Mouse (Mus musculus) limb, embryonic 11.5 days (tissue): ENCODE measurements at regions not wholly inside any gene's neighbourhood (a gene's known extent, or its start where the extent isn't known, plus 50 kb on each side); places are given as distances from the start of the nearest gene placed in this dataset.
A peak's percentile ranks its signal among the peaks of the same experiment; 100 is the strongest.

Experiments used
- ATAC-seq: fragments of 200-750 bp; cut with Nextera tagmentation; 2 replicates; pipeline ENCODE4 v1.8.0; 2017; ENCODE audit warnings: low read depth; ENCODE audit not compliant: insufficient number of reproducible peaks, low FRiP score, low TSS enrichment
- DNase-seq: peaks from one replicate; pipeline ENCODE4 v3.0.0-alpha.2; 2015; ENCODE audit warnings: low spot score
- H3K27ac ChIP-seq: fragments of 300-500 bp; sonication (generic); replicated peaks from 2 replicates; pipeline ENCODE4 v1.5.1; 2014; ENCODE audit warnings: low read depth, mild to moderate bottlenecking, low read length
- H3K27me3 ChIP-seq: fragments of 300-500 bp; sonication (generic); 2 replicates; pipeline ENCODE4 v1.6.1; 2014; ENCODE audit warnings: mild to moderate bottlenecking, low read length, mixed read lengths; ENCODE audit not compliant: control insufficient read depth, insufficient read depth
- H3K36me3 ChIP-seq: fragments of 300-500 bp; sonication (generic); 2 replicates; pipeline ENCODE4 v1.6.1; 2014; ENCODE audit warnings: mild to moderate bottlenecking, low read length, moderate library complexity, mixed read lengths; ENCODE audit not compliant: control insufficient read depth, insufficient read depth
- H3K4me1 ChIP-seq: fragments of 300-500 bp; sonication (generic); 2 replicates; pipeline ENCODE4 v1.6.1; 2014; ENCODE audit warnings: low read length, mixed read lengths; ENCODE audit not compliant: control insufficient read depth, insufficient read depth
- H3K4me2 ChIP-seq: fragments of 300-500 bp; sonication (generic); 2 replicates; pipeline ENCODE4 v1.6.1; 2014; ENCODE audit warnings: low read depth, mild to moderate bottlenecking, moderate library complexity; ENCODE audit not compliant: severe bottlenecking
- H3K4me3 ChIP-seq: fragments of 300-500 bp; sonication (generic); 2 replicates; pipeline ENCODE4 v1.5.1; 2014; ENCODE audit warnings: low read depth, low read length
- H3K9ac ChIP-seq: fragments of 300-500 bp; sonication (generic); 2 replicates; pipeline ENCODE4 v1.6.1; 2014; ENCODE audit warnings: mild to moderate bottlenecking, low read length
- H3K9me3 ChIP-seq: fragments of 300-500 bp; sonication (generic); 2 replicates; pipeline ENCODE4 v1.6.1; 2016; ENCODE audit warnings: low read length; ENCODE audit not compliant: control insufficient read depth
- WGBS: fragments of 180-500 bp; shearing (Covaris S2); extraction: QIAGEN DNeasy Blood & Tissue Kit; methylation state at CpG from one replicate; pipeline ENCODE4 v1.1.7; 2014; 5-methylcytosine and 5-hydroxymethylcytosine counted together

DNA sequence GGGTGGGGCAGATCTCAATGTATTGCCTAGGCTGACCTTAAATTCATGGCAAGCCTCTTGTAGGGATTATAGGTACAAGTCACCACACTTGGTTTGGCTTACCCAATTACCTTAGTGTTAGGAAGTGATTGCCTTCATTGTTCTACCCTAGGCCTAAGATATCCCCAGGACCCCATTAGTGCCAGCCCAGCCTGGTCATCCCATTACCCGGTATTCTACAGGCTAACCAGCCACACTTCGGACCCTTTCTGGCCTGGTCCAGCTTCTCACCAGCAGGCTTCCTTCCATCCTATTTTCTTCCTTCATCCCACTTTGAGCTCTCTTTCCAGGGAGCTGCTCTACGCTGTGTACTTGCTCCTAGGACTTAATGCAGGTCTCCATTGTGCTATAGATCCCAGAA lies 59.5 kb downstream of the Tex35 start:
- Histone ChIP-seq H3K9ac (no peak overlapping the region), H3K4me3 (no peak overlapping the region), H3K4me1 (peaks cover 11% of the 10 kb centered on the region), H3K4me2 (no peak overlapping the region), H3K36me3 (no peaks in the 10 kb centered on the region), H3K27me3 (no peaks in the 10 kb centered on the region), H3K27ac (no peak overlapping the region), H3K9me3 (no peaks in the 10 kb centered on the region)
- ATAC-seq (peak; percentile 25; the same call in 1 of the 2 replicates), DNase-seq (no peak)
- WGBS = 93% methylated on average over 3 of the region's 3 CpGs

GRCm38 (mm10) chr1:157048201-157048923 lies 60.1 kb downstream of the Tex35 start:
- peak; percentile 74 for DNase-seq
- ATAC-seq = peak; percentile 68
- Histone ChIP-seq H3K9me3 (no peaks in the 10 kb centered on the region), H3K36me3 (no peaks in the 10 kb centered on the region), H3K27ac (no peak overlapping the region; the same call in 1 of the 2 replicates), H3K4me3 (no peak overlapping the region), H3K4me1 (peaks cover 11% of the 10 kb centered on the region), H3K4me2 (no peak overlapping the region), H3K27me3 (no peaks in the 10 kb centered on the region), H3K9ac (0 out of 2 replicates have a peak overlapping the region, but pooled peaks have one; percentile 2)
- WGBS = 18% methylated on average over 11 of the region's 11 CpGs

GRCm38 (mm10) chr1:157047751-157048200 lies 60.7 kb downstream of the Tex35 start:
- ATAC-seq = peak; percentile 51; the same call in 1 of the 2 replicates
- no peak overlapping the region for H3K4me3 ChIP-seq
- no peaks in the 10 kb centered on the region for H3K9me3 ChIP-seq
- H3K4me1 ChIP-seq = peaks cover 11% of the 10 kb centered on the region
- WGBS = 61% methylated on average over 4 of the region's 4 CpGs
- DNase-seq = peak; percentile 45
- H3K36me3 ChIP-seq = no peaks in the 10 kb centered on the region
- H3K9ac ChIP-seq = no peak overlapping the region
- H3K27ac ChIP-seq = no peak overlapping the region; the same call in 1 of the 2 replicates
- H3K27me3 ChIP-seq = no peaks in the 10 kb centered on the region
- H3K4me2 ChIP-seq = no peak overlapping the region

- Histone ChIP-seq H3K27ac (no peak overlapping the region), H3K36me3 (no peaks in the 10 kb centered on the region), H3K9ac (no peak overlapping the region), H3K27me3 (no peaks in the 10 kb centered on the region), H3K4me1 (peaks cover 11% of the 10 kb centered on the region), H3K4me3 (no peak overlapping the region), H3K4me2 (no peak overlapping the region), H3K9me3 (no peaks in the 10 kb centered on the region)
- no peak for ATAC-seq
- no peak for DNase-seq
- 77% methylated on average over 4 of the region's 4 CpGs for WGBS
Measured at GRCm38 (mm10) chr1:157046760-157047182, 61.7 kb downstream of the Tex35 start.

- Histone ChIP-seq H3K27ac (no peak overlapping the region), H3K9ac (no peak overlapping the region), H3K4me2 (no peak overlapping the region), H3K4me3 (no peak overlapping the region), H3K4me1 (no peaks in the 10 kb centered on the region), H3K9me3 (no peaks in the 10 kb centered on the region), H3K36me3 (no peaks in the 10 kb centered on the region), H3K27me3 (no peaks in the 10 kb centered on the region)
- WGBS = 45% methylated on average over 4 of the region's 4 CpGs
- ATAC-seq = no peak
- DNase-seq = no peak
Measured at GRCm38 (mm10) chr1:157039836-157040196, 68.7 kb downstream of the Tex35 start.

DNA sequence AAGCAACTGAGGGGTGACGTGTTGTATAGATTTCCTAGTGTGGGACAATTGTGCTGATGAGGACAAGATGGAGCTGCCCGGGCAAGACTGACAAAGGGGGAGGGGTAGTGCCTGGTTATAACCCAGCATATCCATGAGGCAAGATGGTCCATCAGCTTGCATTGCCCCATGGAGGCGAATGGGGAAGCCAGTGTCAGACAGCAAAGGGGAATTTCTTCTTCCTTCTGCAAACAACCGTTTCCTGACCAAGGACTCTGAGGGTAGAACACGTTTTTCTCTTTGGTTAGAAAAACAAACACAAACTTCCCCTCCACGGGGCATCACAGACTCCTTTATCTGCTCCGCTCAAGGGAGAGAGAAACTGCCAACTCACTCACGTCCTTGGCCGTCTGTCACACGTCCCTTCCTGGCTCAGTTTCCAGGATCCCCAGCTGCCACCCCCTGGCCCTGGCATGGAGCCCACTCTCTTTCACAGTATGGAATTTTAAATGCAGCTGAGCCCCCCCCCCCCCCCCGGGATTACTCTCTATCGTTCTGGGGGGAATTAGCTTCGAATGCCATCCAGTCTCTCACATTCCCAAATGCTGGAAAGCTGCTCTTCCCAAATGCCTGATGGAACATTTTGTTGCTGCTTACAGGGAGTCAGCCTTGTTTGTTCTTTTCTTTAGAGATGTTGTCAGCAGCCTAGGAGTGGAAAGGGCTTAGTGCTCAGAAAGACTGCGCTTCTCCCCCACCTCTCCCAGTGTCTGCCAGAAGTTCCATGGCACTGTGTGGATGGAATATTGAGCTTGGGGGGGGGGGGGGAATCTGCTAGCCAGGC lies 69.3 kb downstream of the Tex35 start:
- Histone ChIP-seq H3K4me3 (no peak overlapping the region), H3K4me2 (no peak overlapping the region), H3K9ac (no peak overlapping the region)

DNA sequence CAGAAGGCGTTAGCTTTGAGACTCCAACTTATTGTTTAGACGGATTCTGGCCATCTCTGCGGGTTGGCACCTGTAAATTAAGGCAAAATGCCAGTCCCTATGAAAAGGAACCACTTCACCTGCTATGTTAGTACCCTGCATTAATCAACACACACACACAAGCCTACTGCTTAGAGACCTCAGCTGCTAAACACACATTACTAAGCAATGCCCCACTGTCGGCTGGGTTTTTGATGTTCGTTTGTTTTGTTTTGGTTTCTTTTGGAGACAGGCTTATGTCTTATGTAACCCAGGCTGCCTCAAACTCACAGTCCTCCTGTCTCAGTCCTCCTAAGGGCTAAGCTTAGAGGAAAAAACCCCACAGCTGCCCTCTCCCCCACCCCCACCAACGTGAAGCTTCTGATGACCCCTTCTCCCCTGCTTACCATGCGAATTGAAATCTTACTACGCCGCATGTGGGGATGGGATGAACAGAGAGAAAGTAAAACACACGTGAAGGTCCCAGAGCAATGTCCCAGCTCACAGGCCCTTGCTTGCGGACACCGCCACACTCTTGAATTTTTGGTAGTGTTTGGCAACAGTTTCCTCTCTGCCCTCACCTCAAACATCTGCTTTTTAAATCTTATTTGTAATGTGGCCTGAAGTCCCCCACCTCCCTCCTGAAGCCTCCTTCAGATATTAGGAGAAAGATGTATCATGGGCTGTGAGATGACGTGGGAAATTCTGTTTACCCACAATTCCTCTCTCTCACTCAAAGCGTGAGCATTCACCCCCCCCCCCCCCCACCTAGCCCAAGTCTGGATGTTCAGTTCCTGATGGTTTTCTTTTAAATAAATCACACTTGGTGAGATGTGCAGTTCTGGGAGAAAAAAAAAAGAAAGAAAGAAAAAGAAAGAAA lies 70.1 kb downstream of the Tex35 start:
- Histone ChIP-seq H3K9me3 (no peaks in the 10 kb centered on the region), H3K4me1 (no peaks in the 10 kb centered on the region), H3K4me2 (no peak overlapping the region), H3K27me3 (no peaks in the 10 kb centered on the region), H3K27ac (no peak overlapping the region), H3K4me3 (no peak overlapping the region), H3K9ac (no peak overlapping the region), H3K36me3 (no peaks in the 10 kb centered on the region)
- DNase-seq (no peak), ATAC-seq (no peak)
- WGBS = 69% methylated on average over 14 of the region's 14 CpGs

More for the DNA sequence above, 69.3 kb downstream of the Tex35 start:
- H3K36me3 ChIP-seq = no peaks in the 10 kb centered on the region
- H3K9me3 ChIP-seq = no peaks in the 10 kb centered on the region
- no peak overlapping the region for H3K27ac ChIP-seq
- no peaks in the 10 kb centered on the region for H3K4me1 ChIP-seq
- DNase-seq (no peak), ATAC-seq (no peak)
- H3K27me3 ChIP-seq = no peaks in the 10 kb centered on the region
- WGBS = 35% methylated on average over 14 of the region's 14 CpGs
